Mouse (Mus musculus) liver, embryonic 14.5 days (tissue): ENCODE measurements around the gene Adh7. TPM values are rescaled to one million over a fixed set of nuclear protein-coding genes. Genes with fewer than 3 reads are reported as not detected.
A peak's percentile ranks its signal among the peaks of the same experiment; 100 is the strongest.

Experiments
- ATAC-seq: fragments of 200-750 bp; cut with Nextera tagmentation; 2 replicates; pipeline ENCODE4 v1.8.0; 2017; ENCODE audit warnings: moderate number of reproducible peaks, mild to moderate bottlenecking, moderate library complexity; ENCODE audit not compliant: insufficient read depth
- DNase-seq, 3 experiments: peaks; one replicate each; pipeline ENCODE4 v3.0.0-alpha.2; 2012 to 2013; ENCODE audit warnings: low read depth in 3 of 3, low spot score in 3 of 3
- H3K27ac ChIP-seq: fragments of 300-500 bp; sonication (generic); 2 replicates; pipeline ENCODE4 v1.5.1; 2014; ENCODE audit warnings: moderate library complexity, mild to moderate bottlenecking, control low read depth, inconsistent platforms
- H3K27me3 ChIP-seq: fragments of 300-500 bp; sonication (generic); 2 replicates; pipeline ENCODE4 v1.6.1; 2014; ENCODE audit warnings: mild to moderate bottlenecking, low read length, moderate library complexity; ENCODE audit not compliant: control insufficient read depth, insufficient read depth
- H3K36me3 ChIP-seq: fragments of 300-500 bp; sonication (generic); replicated peaks from 2 replicates; pipeline ENCODE4 v1.6.1; 2014; ENCODE audit warnings: low read depth; ENCODE audit not compliant: control insufficient read depth, insufficient read depth
- H3K4me1 ChIP-seq, 2 experiments: fragments of 200-500 bp in 1 of 2; fragments of 300-500 bp in 1 of 2; sonication (generic) in 1 of 2; replicated peaks; 2 replicates each; pipeline ENCODE4 v1.6.1; 2012 to 2014; ENCODE audit warnings: antibody characterized with exemption in 1 of 2, inconsistent platforms in 1 of 2, low read length in 1 of 2; ENCODE audit not compliant: control insufficient read depth in 2 of 2, insufficient read depth in 2 of 2
- H3K4me2 ChIP-seq: fragments of 300-500 bp; sonication (generic); 2 replicates; pipeline ENCODE4 v1.6.1; 2014; ENCODE audit warnings: low read depth, mild to moderate bottlenecking, control low read depth, moderate library complexity
- H3K4me3 ChIP-seq, 2 experiments: fragments of 200-500 bp in 1 of 2; fragments of 300-500 bp in 1 of 2; sonication (generic) in 1 of 2; 2 replicates each; pipeline ENCODE4 v1.5.1; 2012 to 2014; ENCODE audit warnings: low read depth in 2 of 2, low read length in 2 of 2, mild to moderate bottlenecking in 2 of 2, control low read depth in 1 of 2, inconsistent platforms in 1 of 2, moderate library complexity in 1 of 2; ENCODE audit not compliant: insufficient read depth in 1 of 2
- H3K9ac ChIP-seq: fragments of 300-500 bp; sonication (generic); replicated peaks from 2 replicates; pipeline ENCODE4 v1.6.1; 2014; ENCODE audit warnings: mild to moderate bottlenecking, control low read depth, moderate library complexity
- H3K9me3 ChIP-seq: fragments of 300-500 bp; sonication (generic); 2 replicates; pipeline ENCODE4 v1.6.1; 2016; ENCODE audit warnings: low read length, mixed read lengths; ENCODE audit not compliant: control insufficient read depth
- CTCF ChIP-seq: IDR thresholded peaks from 2 replicates; pipeline ENCODE4 v1.5.1; 2016; ENCODE audit warnings: antibody characterized with exemption, low read depth, control low read depth
- EP300 ChIP-seq: IDR thresholded peaks from 2 replicates; pipeline ENCODE4 v1.6.1; 2016; ENCODE audit warnings: antibody characterized with exemption, low read depth
- WGBS: fragments of 180-500 bp; shearing (Covaris S2); extraction: QIAGEN DNeasy Blood & Tissue Kit; methylation state at CpG from one replicate; pipeline ENCODE4 v1.1.7; 2014; ENCODE audit not compliant: insufficient replicate concordance; 5-methylcytosine and 5-hydroxymethylcytosine counted together
- polyA plus RNA-seq, 2 experiments: library from polyadenylated mRNA; depleted of rRNA in 1 of 2; stranded (reverse) in 1 of 2; unstranded in 1 of 2; fragments of >200 nt; fragmentation: Nextera tagmentation in 1 of 2; extraction: Ambion mirVana in 1 of 2; gene quantifications; 2 replicates each; pipeline versions ENCODE4 v1.2.1 to v1.2.3; 2012 to 2014

The Adh7 gene
- polyA plus RNA-seq, 2 experiments, result 0.07 to 0.42 TPM

- DNase-seq (no peak), ATAC-seq (no peak)
- Histone ChIP-seq H3K9me3 (no peaks in the 10 kb centered on the region), H3K27ac (no peak overlapping the region), H3K36me3 (no peaks in the 10 kb centered on the region), H3K9ac (no peak overlapping the region), H3K27me3 (no peaks in the 10 kb centered on the region), H3K4me2 (no peak overlapping the region), H3K4me1 (peaks cover 0 to 4% of the 10 kb centered on the region in 2 experiments; a peak in 2 of 4 replicates), H3K4me3 (no peak overlapping the region)
- 64% methylated on average over 11 of the region's 11 CpGs for WGBS
- TF ChIP-seq EP300 (no peak), CTCF (no peak)
Observed at GRCm38 (mm10) chr3:138236546-138237163, 19.1 kb downstream of the Adh7 start.

- no peak for TF ChIP-seq EP300
- TF ChIP-seq CTCF, result no peak
- Histone ChIP-seq H3K4me1 (peaks cover 0 to 4% of the 10 kb centered on the region in 2 experiments; a peak in 2 of 4 replicates), H3K27me3 (no peaks in the 10 kb centered on the region), H3K36me3 (no peaks in the 10 kb centered on the region), H3K4me3 (no peak overlapping the region), H3K27ac (no peak overlapping the region), H3K9me3 (no peaks in the 10 kb centered on the region), H3K9ac (no peak overlapping the region), H3K4me2 (no peak overlapping the region)
- 55% methylated on average over 10 of the region's 10 CpGs for WGBS
- ATAC-seq (no peak), DNase-seq (no peak)
Observed at GRCm38 (mm10) chr3:138238046-138238445, 20.5 kb downstream of the Adh7 start.

GRCm38 (mm10) chr3:138239461-138239860 is 21.9 kb downstream of the Adh7 start:
- no peaks in the 10 kb centered on the region for H3K9me3 ChIP-seq
- ATAC-seq, result no peak
- H3K4me3 ChIP-seq, result no peak overlapping the region
- H3K9ac ChIP-seq, result no peak overlapping the region
- no peak for TF ChIP-seq CTCF
- no peak for TF ChIP-seq EP300
- no peak for DNase-seq
- no peak overlapping the region for H3K27ac ChIP-seq
- no peaks in the 10 kb centered on the region for H3K36me3 ChIP-seq
- 61% methylated on average over 6 of the region's 6 CpGs for WGBS
- no peaks in the 10 kb centered on the region for H3K27me3 ChIP-seq
- peaks cover 0 to 4% of the 10 kb centered on the region in 2 experiments; a peak in 2 of 4 replicates for H3K4me1 ChIP-seq
- no peak overlapping the region for H3K4me2 ChIP-seq

GRCm38 (mm10) chr3:138240411-138240810 is 22.9 kb downstream of the Adh7 start:
- no peak for DNase-seq
- TF ChIP-seq EP300 (no peak), CTCF (0 out of 2 replicates have a peak, but pooled peaks have one; percentile 21)
- H3K9ac ChIP-seq, result no peak overlapping the region
- no peaks in the 10 kb centered on the region for H3K27me3 ChIP-seq
- H3K4me3 ChIP-seq, result no peak overlapping the region
- no peak overlapping the region for H3K27ac ChIP-seq
- ATAC-seq, result no peak
- WGBS, result 73% methylated on average over 3 of the region's 3 CpGs
- peaks cover 0 to 4% of the 10 kb centered on the region in 2 experiments; a peak in 2 of 4 replicates for H3K4me1 ChIP-seq
- no peaks in the 10 kb centered on the region for H3K36me3 ChIP-seq
- H3K9me3 ChIP-seq, result no peaks in the 10 kb centered on the region
- H3K4me2 ChIP-seq, result no peak overlapping the region

- TF ChIP-seq EP300 (no peak), CTCF (no peak)
- Histone ChIP-seq H3K4me1 (peaks cover 0 to 4% of the 10 kb centered on the region in 2 experiments; a peak in 2 of 4 replicates), H3K4me2 (no peak overlapping the region), H3K4me3 (no peak overlapping the region), H3K9me3 (no peaks in the 10 kb centered on the region), H3K9ac (no peak overlapping the region), H3K27me3 (no peaks in the 10 kb centered on the region), H3K27ac (no peak overlapping the region), H3K36me3 (no peaks in the 10 kb centered on the region)
- no peak for DNase-seq
- 57% methylated on average over 5 of the region's 5 CpGs for WGBS
- no peak for ATAC-seq
Observed at GRCm38 (mm10) chr3:138240942-138241341, 23.4 kb downstream of the Adh7 start.
